Comparison of ENCODE assay signal across 8 mouse cellular contexts in genomic region chr10:127516576-127517260, GRCm38 (mm10). TPM values are rescaled to one million over a fixed set of nuclear protein-coding genes. Genes with fewer than 3 reads are reported as not detected.
DNase-seq lines count a peak whose midpoint lies in the region; ATAC-seq lines count a peak whose summit lies in the region.

No protein-coding gene starts in this region.

- no peaks in the 10 kb centered on the region for H3K9me3 ChIP-seq in liver, embryonic 11.5 days (ENCODE audit: control insufficient read depth, low read length)

- peaks cover 36% of the 10 kb centered on the region for H3K36me3 ChIP-seq in liver, embryonic 11.5 days (ENCODE audit: control insufficient read depth, insufficient read depth, low read length)

- intact Hi-C loops in heart, postnatal 36 days (cut with DNase I) = no loop called here
- intact Hi-C loops in left cerebral cortex, postnatal 4 days (cut with DNase I) = no loop called here

- ATAC-seq in liver, embryonic 11.5 days (replicated peaks; ENCODE audit: low FRiP score) = peak; percentile 35

- peak overlapping the region; percentile 82 for H3K4me2 ChIP-seq in liver, embryonic 11.5 days

- peaks cover 76% of the 10 kb centered on the region for H3K4me1 ChIP-seq in liver, embryonic 11.5 days (replicated peaks; ENCODE audit: control insufficient read depth, insufficient read depth, low read length)

- DNase-seq in ES-CJ7 (ENCODE audit: low read depth, low spot score) (peak; percentile 77), R1 (ENCODE audit: low read depth, low spot score) (peak; percentile 62)
- DNase-seq in heart, postnatal 36 days = peak; percentile 39 to 52
- peak; percentile 79 for DNase-seq in liver, embryonic 11.5 days (ENCODE audit: low spot score)
- peak; percentile 96 for DNase-seq in retina, postnatal 1 day
- no peak for DNase-seq in left cerebral cortex, postnatal 4 days
- DNase-seq in cerebellum, postnatal 4 days (ENCODE audit: low spot score in 2 of 2) = no peak
- no peak for DNase-seq in ovary, postnatal 10 days (ENCODE audit: low spot score)

- H3K9ac ChIP-seq in liver, embryonic 11.5 days (ENCODE audit: low read depth, low read length) = peak overlapping the region; percentile 48

- peaks cover 31% of the 10 kb centered on the region for H3K27me3 ChIP-seq in liver, embryonic 11.5 days (replicated peaks; ENCODE audit: control insufficient read depth, insufficient read depth, low read length)

- WGBS in liver, embryonic 11.5 days = 20% methylated on average over 30 of the region's 30 CpGs

- peak overlapping the region; percentile 0; the same call in 1 of the 2 replicates for H3K4me3 ChIP-seq in liver, embryonic 11.5 days (ENCODE audit: low read depth, low read length)

- peak overlapping the region; percentile 60; the same call in 1 of the 2 replicates for H3K27ac ChIP-seq in liver, embryonic 11.5 days (ENCODE audit: low read depth, low read length)

RNA-seq across cellular contexts. Expression of gene Ndufa4l2, which starts 2.0 kb away (rescaled TPM):
- total RNA-seq in heart, postnatal 36 days (2021) = 10 to 100 TPM; 26.0 to 27.6 TPM
- polyA plus RNA-seq in liver, embryonic 11.5 days (2014; fragmentation: Nextera tagmentation; extraction: Ambion mirVana) = 34.2 TPM in 2 replicates
- 1 to 10 TPM; 4.9 to 7.5 TPM for total RNA-seq in left cerebral cortex, postnatal 4 days (2021)

RNA-seq across cellular contexts. Expression of gene Shmt2, which starts 5.5 kb away (rescaled TPM):
- total RNA-seq in heart, postnatal 36 days (2021) = 10 to 100 TPM; 43.8 to 44.3 TPM
- 261 and 286 TPM in 2 replicates for polyA plus RNA-seq in liver, embryonic 11.5 days (2014; fragmentation: Nextera tagmentation; extraction: Ambion mirVana)
- total RNA-seq in left cerebral cortex, postnatal 4 days (2021) = 10 to 100 TPM; 39.7 to 39.9 TPM

RNA-seq across cellular contexts. Expression of gene Stac3, which starts 15.2 kb away (rescaled TPM):
- under 1 TPM; 0.51 to 0.64 TPM for total RNA-seq in heart, postnatal 36 days (2021)
- polyA plus RNA-seq in liver, embryonic 11.5 days (2014; fragmentation: Nextera tagmentation; extraction: Ambion mirVana) = 0.32 and 0.39 TPM in 2 replicates
- total RNA-seq in left cerebral cortex, postnatal 4 days (2021) = 1 to 10 TPM; 5.1 to 5.2 TPM

RNA-seq across cellular contexts. Expression of gene Nxph4, which starts 17.6 kb away (rescaled TPM):
- total RNA-seq in heart, postnatal 36 days (2021) = under 1 TPM; 0.28 to 0.41 TPM
- polyA plus RNA-seq in liver, embryonic 11.5 days (2014; fragmentation: Nextera tagmentation; extraction: Ambion mirVana) = 0.56 TPM in 1 of 2 replicates, not detected in the other
- total RNA-seq in left cerebral cortex, postnatal 4 days (2021) = 10 to 100 TPM; 12.9 to 14.4 TPM

Comparison
In these comparisons a context has a peak if more than half of its experiments do, and no peak if none do; other contexts are left out.
1. DNase-seq: peak in ES-CJ7 (single experiment), R1 (single experiment), heart, postnatal 36 days (2 of 2), liver, embryonic 11.5 days (single experiment) and retina, postnatal 1 day (single experiment); none in left cerebral cortex, postnatal 4 days (single experiment), cerebellum, postnatal 4 days (0 of 2) and ovary, postnatal 10 days (single experiment).